Mouse (Mus musculus): ENCODE measurements around the gene Thbs4. TPM values are rescaled to one million over a fixed set of nuclear protein-coding genes. Genes with fewer than 3 reads are reported as not detected.

The Thbs4 gene
- polyA plus RNA-seq, 1 experiment from 2014 or later, result 1.4 TPM

DNA sequence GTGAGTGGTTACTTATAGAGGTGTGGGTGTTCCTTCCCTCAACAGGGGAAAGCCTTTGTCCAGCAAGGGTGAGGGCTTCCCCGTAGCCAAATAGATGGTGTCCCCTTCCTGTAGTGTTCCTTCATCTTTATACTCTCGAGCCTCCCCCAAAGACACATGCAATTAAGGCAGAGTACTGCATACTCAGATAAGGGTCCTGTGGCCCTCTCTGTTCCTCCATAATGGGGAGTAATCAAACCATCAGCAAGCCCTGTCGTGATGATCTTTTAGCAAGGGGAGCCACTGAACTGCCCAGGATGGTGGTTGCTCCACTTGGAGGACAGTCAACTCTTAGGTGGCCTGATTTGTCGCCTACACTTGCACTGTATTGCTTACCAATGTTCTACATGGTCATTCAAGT is 82.0 kb downstream of the Thbs4 start:
- ATAC-seq (ENCODE audit: low read depth), result no peak
- H3K9me3 ChIP-seq (ENCODE audit: control insufficient read depth, low read length), result no peaks in the 10 kb centered on the region
- no peaks in the 10 kb centered on the region for H3K27me3 ChIP-seq (ENCODE audit: control insufficient read depth, insufficient read depth, low read length)
- no peak overlapping the region for H3K4me3 ChIP-seq (ENCODE audit: low read depth, low read length)
- peaks cover 9% of the 10 kb centered on the region; the same call in 1 of the 2 replicates for H3K36me3 ChIP-seq (ENCODE audit: control insufficient read depth, insufficient read depth, low read length)
- H3K27ac ChIP-seq (ENCODE audit: low read depth, low read length), result no peak overlapping the region
- H3K9ac ChIP-seq (replicated peaks; ENCODE audit: low read depth, low read length), result no peak overlapping the region
- no peak overlapping the region for H3K4me2 ChIP-seq (ENCODE audit: low read depth, low read length)
- no peaks in the 10 kb centered on the region for H3K4me1 ChIP-seq (ENCODE audit: control insufficient read depth, insufficient read depth, low read length)
- 92% methylated on average over 4 of the region's 4 CpGs for WGBS

DNA sequence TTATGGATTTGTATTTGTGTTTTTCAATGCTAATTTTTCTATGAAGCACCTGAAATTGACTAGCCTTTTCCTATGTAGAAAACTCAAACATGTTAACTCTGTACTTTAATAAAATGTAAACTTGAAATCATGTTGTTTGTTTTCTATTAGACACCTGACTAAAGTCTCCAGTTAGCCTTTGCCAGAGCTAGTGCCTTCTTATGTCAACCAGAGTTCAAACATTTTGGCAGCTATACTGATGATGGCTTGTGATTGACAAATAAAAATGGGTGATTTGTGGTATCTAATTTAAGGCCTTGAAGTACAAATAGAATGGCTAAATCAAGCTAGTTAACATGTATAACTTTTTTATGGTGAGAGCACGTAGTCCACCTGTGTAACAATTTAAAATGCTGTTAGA is 82.8 kb downstream of the Thbs4 start:
- H3K4me2 ChIP-seq (ENCODE audit: low read depth, low read length), result no peak overlapping the region
- ATAC-seq (ENCODE audit: low read depth), result no peak
- no peak overlapping the region for H3K27ac ChIP-seq (ENCODE audit: low read depth, low read length)
- no peaks in the 10 kb centered on the region for H3K27me3 ChIP-seq (ENCODE audit: control insufficient read depth, insufficient read depth, low read length)
- H3K9ac ChIP-seq (replicated peaks; ENCODE audit: low read depth, low read length), result no peak overlapping the region
- H3K9me3 ChIP-seq (ENCODE audit: control insufficient read depth, low read length), result no peaks in the 10 kb centered on the region
- H3K4me3 ChIP-seq (ENCODE audit: low read depth, low read length), result no peak overlapping the region
- WGBS, result 96% methylated on average over 1 of the region's 1 CpGs
- H3K36me3 ChIP-seq (ENCODE audit: control insufficient read depth, insufficient read depth, low read length), result peaks cover 9% of the 10 kb centered on the region; the same call in 1 of the 2 replicates
- no peaks in the 10 kb centered on the region for H3K4me1 ChIP-seq (ENCODE audit: control insufficient read depth, insufficient read depth, low read length)

DNA sequence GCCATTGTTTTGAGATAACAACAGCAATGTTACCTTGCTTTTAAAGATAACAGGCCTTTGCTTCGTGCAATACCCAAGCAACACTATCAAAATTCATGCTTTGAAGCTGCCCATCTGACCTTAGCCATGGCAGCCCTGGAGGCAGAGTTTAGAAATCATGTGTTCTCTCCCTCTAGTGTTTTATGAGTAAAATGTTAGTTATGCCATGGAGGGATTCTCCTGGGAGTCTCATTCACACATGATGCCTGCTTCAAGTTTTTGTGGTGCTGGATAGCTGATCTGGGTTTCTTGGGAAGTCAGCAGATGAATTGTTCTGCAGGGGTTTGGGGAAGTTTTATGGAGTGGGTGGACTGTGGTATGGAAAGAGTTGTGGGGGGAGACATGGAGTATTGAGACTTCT is 84.3 kb downstream of the Thbs4 start:
- H3K4me1 ChIP-seq (ENCODE audit: control insufficient read depth, insufficient read depth, low read length), result no peaks in the 10 kb centered on the region
- peaks cover 14% of the 10 kb centered on the region; the same call in 1 of the 2 replicates for H3K36me3 ChIP-seq (ENCODE audit: control insufficient read depth, insufficient read depth, low read length)
- WGBS, result 90% methylated on average over 1 of the region's 1 CpGs
- no peak overlapping the region for H3K9ac ChIP-seq (replicated peaks; ENCODE audit: low read depth, low read length)
- no peak for ATAC-seq (ENCODE audit: low read depth)
- H3K4me3 ChIP-seq (ENCODE audit: low read depth, low read length), result no peak overlapping the region
- H3K27me3 ChIP-seq (ENCODE audit: control insufficient read depth, insufficient read depth, low read length), result no peaks in the 10 kb centered on the region
- H3K27ac ChIP-seq (ENCODE audit: low read depth, low read length), result no peak overlapping the region
- no peak overlapping the region for H3K4me2 ChIP-seq (ENCODE audit: low read depth, low read length)
- H3K9me3 ChIP-seq (ENCODE audit: control insufficient read depth, low read length), result no peaks in the 10 kb centered on the region

DNA sequence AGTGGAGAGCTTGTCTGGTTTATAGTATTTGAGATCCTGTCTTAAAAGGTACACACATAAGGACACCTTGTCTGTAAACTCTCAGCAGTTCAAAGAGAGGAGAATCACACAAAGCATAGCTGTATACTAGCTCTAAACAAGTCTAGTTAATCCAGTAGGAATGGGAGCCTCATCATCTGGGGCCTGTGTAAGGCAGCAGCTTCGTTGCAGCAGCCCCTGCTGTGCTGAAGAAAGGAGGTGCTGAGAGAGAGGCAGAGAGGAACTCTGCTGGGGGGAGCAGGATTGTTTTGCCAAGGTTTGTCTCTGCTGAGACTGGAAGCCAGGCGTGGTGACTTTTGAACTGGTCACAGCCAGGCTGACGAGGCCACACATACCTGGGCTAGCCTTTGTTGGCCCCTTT is 85.1 kb downstream of the Thbs4 start:
- Histone ChIP-seq H3K9ac (replicated peaks; ENCODE audit: low read depth, low read length) (no peak overlapping the region), H3K4me3 (ENCODE audit: low read depth, low read length) (no peak overlapping the region)
- WGBS, result 22% methylated on average over 3 of the region's 3 CpGs

DNA sequence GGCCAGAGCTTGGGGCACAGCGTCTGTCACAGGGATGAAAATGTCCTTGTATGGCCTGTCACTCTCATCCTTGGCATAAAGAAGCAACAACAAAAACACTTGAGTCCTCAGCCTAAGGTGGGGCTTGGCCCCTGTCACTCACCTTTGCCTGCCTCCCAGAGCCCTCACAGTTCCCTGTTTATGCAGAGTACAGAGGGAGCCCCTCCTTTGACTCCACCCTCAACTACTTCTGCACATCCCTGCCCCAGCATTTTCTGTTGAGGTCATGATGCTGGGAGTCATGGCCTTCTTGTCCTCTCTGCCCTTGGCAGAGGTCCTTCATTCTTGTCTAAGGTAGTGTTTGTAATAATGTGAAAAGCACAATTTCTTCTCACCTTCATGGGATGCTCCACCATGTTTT is 86.2 kb downstream of the Thbs4 start:
- ATAC-seq (ENCODE audit: low read depth), result no peak
- Histone ChIP-seq H3K36me3 (ENCODE audit: control insufficient read depth, insufficient read depth, low read length) (peaks cover 14% of the 10 kb centered on the region; the same call in 1 of the 2 replicates), H3K9me3 (ENCODE audit: control insufficient read depth, low read length) (no peaks in the 10 kb centered on the region), H3K9ac (replicated peaks; ENCODE audit: low read depth, low read length) (no peak overlapping the region), H3K4me2 (ENCODE audit: low read depth, low read length) (no peak overlapping the region), H3K27me3 (ENCODE audit: control insufficient read depth, insufficient read depth, low read length) (no peaks in the 10 kb centered on the region), H3K4me1 (ENCODE audit: control insufficient read depth, insufficient read depth, low read length) (no peaks in the 10 kb centered on the region), H3K27ac (ENCODE audit: low read depth, low read length) (no peak overlapping the region), H3K4me3 (ENCODE audit: low read depth, low read length) (no peak overlapping the region)
- 96% methylated on average over 1 of the region's 1 CpGs for WGBS

More for the DNA sequence above, 85.1 kb downstream of the Thbs4 start:
- Histone ChIP-seq H3K27me3 (ENCODE audit: control insufficient read depth, insufficient read depth, low read length) (no peaks in the 10 kb centered on the region), H3K4me2 (ENCODE audit: low read depth, low read length) (no peak overlapping the region), H3K4me1 (ENCODE audit: control insufficient read depth, insufficient read depth, low read length) (no peaks in the 10 kb centered on the region), H3K27ac (ENCODE audit: low read depth, low read length) (no peak overlapping the region), H3K9me3 (ENCODE audit: control insufficient read depth, low read length) (no peaks in the 10 kb centered on the region), H3K36me3 (ENCODE audit: control insufficient read depth, insufficient read depth, low read length) (peaks cover 14% of the 10 kb centered on the region; the same call in 1 of the 2 replicates)
- no peak for ATAC-seq (ENCODE audit: low read depth)

DNA sequence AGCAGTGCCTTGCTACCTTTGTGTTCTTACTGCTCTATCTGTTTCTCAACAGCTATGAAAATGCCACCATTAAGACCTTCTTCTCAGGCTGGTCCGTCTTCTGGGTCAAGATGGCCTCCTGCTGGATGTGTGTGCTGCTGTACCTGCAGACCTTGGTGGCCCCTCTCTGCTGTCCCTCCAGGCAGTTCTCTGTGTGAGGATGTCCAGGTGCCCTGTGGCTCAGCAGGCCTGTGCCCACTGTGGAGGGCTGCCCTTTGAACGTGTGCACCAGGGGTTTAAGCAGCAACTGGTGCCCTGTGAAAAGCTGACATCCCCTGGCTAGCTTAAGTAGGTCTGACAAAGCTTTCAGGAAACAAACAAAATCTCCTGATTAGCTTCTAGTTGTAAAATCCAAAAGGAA is 86.7 kb downstream of the Thbs4 start:
- no peak overlapping the region for H3K4me2 ChIP-seq (ENCODE audit: low read depth, low read length)
- H3K36me3 ChIP-seq (ENCODE audit: control insufficient read depth, insufficient read depth, low read length), result peaks cover 14% of the 10 kb centered on the region; the same call in 1 of the 2 replicates
- H3K27ac ChIP-seq (ENCODE audit: low read depth, low read length), result no peak overlapping the region
- H3K27me3 ChIP-seq (ENCODE audit: control insufficient read depth, insufficient read depth, low read length), result no peaks in the 10 kb centered on the region
- ATAC-seq (ENCODE audit: low read depth), result no peak
- H3K9ac ChIP-seq (replicated peaks; ENCODE audit: low read depth, low read length), result no peak overlapping the region
- no peaks in the 10 kb centered on the region for H3K9me3 ChIP-seq (ENCODE audit: control insufficient read depth, low read length)
- H3K4me3 ChIP-seq (ENCODE audit: low read depth, low read length), result no peak overlapping the region
- WGBS, result 76% methylated on average over 2 of the region's 2 CpGs
- H3K4me1 ChIP-seq (ENCODE audit: control insufficient read depth, insufficient read depth, low read length), result no peaks in the 10 kb centered on the region

DNA sequence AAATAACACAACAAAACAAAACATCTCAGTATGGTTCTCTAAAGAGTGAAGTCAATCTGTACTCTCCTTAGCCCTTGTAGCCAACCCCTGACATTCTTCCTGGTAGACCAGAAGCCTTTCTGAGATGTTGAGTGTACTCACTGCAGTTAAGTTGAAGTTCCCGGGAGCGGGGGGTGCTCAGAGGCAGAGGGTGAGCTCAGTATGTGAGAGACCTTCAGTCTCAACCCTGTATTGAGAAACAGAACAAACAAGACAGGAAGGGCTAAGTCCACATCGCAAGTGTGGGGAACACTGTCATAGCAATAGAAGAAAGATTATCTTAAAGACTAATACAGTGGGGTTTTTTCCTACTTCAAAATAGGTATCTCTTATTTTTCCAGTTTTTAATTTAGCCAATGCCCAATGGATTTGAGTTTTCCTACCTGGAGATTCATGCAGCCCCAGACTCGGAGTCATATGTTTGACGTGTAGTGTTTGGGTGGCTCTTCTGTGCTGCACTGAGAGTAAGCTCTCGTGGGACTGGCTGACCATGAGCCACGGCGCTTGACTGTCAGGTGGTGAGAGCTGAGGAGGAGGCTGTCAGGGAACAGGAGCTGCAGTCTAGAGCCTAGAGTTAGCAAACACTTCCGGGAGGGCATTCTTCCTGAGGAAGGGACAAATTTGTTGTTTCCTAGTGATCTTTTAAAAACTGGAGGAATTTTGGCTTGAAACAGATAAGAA is 88.1 kb downstream of the Thbs4 start:
- ATAC-seq (ENCODE audit: low read depth), result no peak
- WGBS, result 94% methylated on average over 9 of the region's 9 CpGs
- H3K4me3 ChIP-seq (ENCODE audit: low read depth, low read length), result no peak overlapping the region
- no peaks in the 10 kb centered on the region for H3K27me3 ChIP-seq (ENCODE audit: control insufficient read depth, insufficient read depth, low read length)
- no peaks in the 10 kb centered on the region for H3K4me1 ChIP-seq (ENCODE audit: control insufficient read depth, insufficient read depth, low read length)
- H3K9ac ChIP-seq (replicated peaks; ENCODE audit: low read depth, low read length), result no peak overlapping the region
- no peak overlapping the region for H3K27ac ChIP-seq (ENCODE audit: low read depth, low read length)
- H3K9me3 ChIP-seq (ENCODE audit: control insufficient read depth, low read length), result no peaks in the 10 kb centered on the region
- H3K4me2 ChIP-seq (ENCODE audit: low read depth, low read length), result no peak overlapping the region
- H3K36me3 ChIP-seq (ENCODE audit: control insufficient read depth, insufficient read depth, low read length), result peaks cover 14% of the 10 kb centered on the region; the same call in 1 of the 2 replicates

DNA sequence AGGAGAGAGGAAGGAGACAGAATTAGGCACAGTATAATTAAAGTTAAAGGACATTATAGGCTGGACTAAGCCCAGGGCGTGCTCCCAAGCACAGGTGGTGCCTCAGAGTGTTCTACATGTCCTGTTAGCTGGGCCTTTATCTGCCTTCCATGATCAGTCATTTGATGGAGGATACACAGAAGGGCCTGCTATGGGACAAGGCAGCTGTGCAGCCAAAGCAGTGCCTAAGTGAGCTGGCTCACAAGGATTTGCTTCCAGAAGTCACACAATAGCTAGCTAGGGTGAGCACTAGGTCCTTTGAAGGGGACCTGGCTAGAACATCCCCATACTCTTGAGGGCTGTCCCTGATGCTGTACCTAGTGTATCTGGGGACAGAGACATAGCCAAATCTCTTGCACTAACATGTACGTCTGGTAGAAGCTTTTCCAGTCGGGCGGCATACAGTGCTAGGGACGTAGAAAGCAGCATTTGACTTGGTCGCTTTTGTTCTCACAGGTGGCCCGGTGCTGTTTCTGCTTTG is 89.5 kb downstream of the Thbs4 start:
- WGBS, result 84% methylated on average over 7 of the region's 7 CpGs
- peaks cover 14% of the 10 kb centered on the region; the same call in 1 of the 2 replicates for H3K36me3 ChIP-seq (ENCODE audit: control insufficient read depth, insufficient read depth, low read length)
- no peak overlapping the region for H3K4me3 ChIP-seq (ENCODE audit: low read depth, low read length)
- ATAC-seq (ENCODE audit: low read depth), result no peak
- no peak overlapping the region; the same call in 1 of the 2 replicates for H3K27ac ChIP-seq (ENCODE audit: low read depth, low read length)
- no peaks in the 10 kb centered on the region for H3K4me1 ChIP-seq (ENCODE audit: control insufficient read depth, insufficient read depth, low read length)
- H3K9ac ChIP-seq (replicated peaks; ENCODE audit: low read depth, low read length), result no peak overlapping the region
- no peaks in the 10 kb centered on the region for H3K27me3 ChIP-seq (ENCODE audit: control insufficient read depth, insufficient read depth, low read length)
- H3K4me2 ChIP-seq (ENCODE audit: low read depth, low read length), result no peak overlapping the region
- H3K9me3 ChIP-seq (ENCODE audit: control insufficient read depth, low read length), result no peaks in the 10 kb centered on the region

DNA sequence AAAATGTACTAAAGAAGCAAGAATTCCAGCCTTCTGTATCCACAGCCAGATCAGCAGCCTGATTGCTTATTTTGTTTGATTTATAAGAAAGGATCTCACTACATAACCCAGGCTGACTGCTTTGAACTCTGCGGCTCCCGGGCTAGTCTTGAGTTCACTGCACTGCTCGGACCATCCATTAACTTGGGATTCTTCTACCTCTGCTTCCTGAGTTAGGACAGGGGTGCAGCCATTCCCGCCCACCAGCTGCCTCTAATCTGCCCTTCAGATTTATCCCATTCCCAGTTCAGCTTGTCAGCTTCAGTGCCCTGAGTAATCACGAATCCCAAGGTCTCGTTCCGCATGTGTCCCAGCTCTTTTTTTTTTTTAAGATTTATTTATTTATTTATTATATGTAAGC is 90.4 kb downstream of the Thbs4 start:
- H3K4me3 ChIP-seq (ENCODE audit: low read depth, low read length), result no peak overlapping the region
- no peak for ATAC-seq (ENCODE audit: low read depth)

More for the DNA sequence above, 90.4 kb downstream of the Thbs4 start:
- WGBS, result 23% methylated on average over 7 of the region's 7 CpGs
- H3K9ac ChIP-seq (replicated peaks; ENCODE audit: low read depth, low read length), result no peak overlapping the region
- no peaks in the 10 kb centered on the region for H3K9me3 ChIP-seq (ENCODE audit: control insufficient read depth, low read length)
- no peaks in the 10 kb centered on the region for H3K27me3 ChIP-seq (ENCODE audit: control insufficient read depth, insufficient read depth, low read length)
- no peaks in the 10 kb centered on the region for H3K4me1 ChIP-seq (ENCODE audit: control insufficient read depth, insufficient read depth, low read length)
- no peak overlapping the region for H3K4me2 ChIP-seq (ENCODE audit: low read depth, low read length)
- H3K36me3 ChIP-seq (ENCODE audit: control insufficient read depth, insufficient read depth, low read length), result peaks cover 14% of the 10 kb centered on the region; the same call in 1 of the 2 replicates
- H3K27ac ChIP-seq (ENCODE audit: low read depth, low read length), result no peak overlapping the region

All from neural tube, embryonic 14.5 days (tissue).